Mouse (Mus musculus) intestine, embryonic 15.5 days (tissue): ENCODE data around the gene Cfap57. TPM values are rescaled to one million over a fixed set of nuclear protein-coding genes. Genes with fewer than 3 reads are reported as not detected.
A peak's percentile ranks its signal among the peaks of the same experiment; 100 is the strongest.
"Not testable (repeated sequence)": the region's sequence is repeated elsewhere in the genome, so short reads cannot be mapped to it uniquely, and the experiment has no call there.

ENCODE experiments used
- ATAC-seq: fragments of 200-750 bp; cut with Nextera tagmentation; 2 replicates; pipeline ENCODE4 v1.8.0; 2017; ENCODE audit warnings: moderate TSS enrichment, moderate library complexity
- H3K27ac ChIP-seq: fragments of 300-500 bp; sonication (generic); 2 replicates; pipeline ENCODE4 v1.5.1; 2015; ENCODE audit warnings: mild to moderate bottlenecking, inconsistent platforms
- H3K27me3 ChIP-seq: fragments of 300-500 bp; sonication (generic); replicated peaks from 2 replicates; pipeline ENCODE4 v1.6.1; 2015; ENCODE audit warnings: inconsistent platforms
- H3K36me3 ChIP-seq: fragments of 300-500 bp; sonication (generic); 2 replicates; pipeline ENCODE4 v1.6.1; 2015; ENCODE audit warnings: inconsistent platforms
- H3K4me1 ChIP-seq: fragments of 300-500 bp; sonication (generic); replicated peaks from 2 replicates; pipeline ENCODE4 v1.6.1; 2015; ENCODE audit warnings: inconsistent platforms
- H3K4me2 ChIP-seq: fragments of 300-500 bp; sonication (generic); replicated peaks from 2 replicates; pipeline ENCODE4 v1.6.1; 2015; ENCODE audit warnings: mild to moderate bottlenecking, inconsistent platforms
- H3K4me3 ChIP-seq: fragments of 300-500 bp; sonication (generic); replicated peaks from 2 replicates; pipeline ENCODE4 v1.5.1; 2015; ENCODE audit warnings: inconsistent platforms
- H3K9ac ChIP-seq: fragments of 300-500 bp; sonication (generic); 2 replicates; pipeline ENCODE4 v1.6.1; 2015; ENCODE audit warnings: inconsistent platforms
- H3K9me3 ChIP-seq: fragments of 300-500 bp; sonication (generic); 2 replicates; pipeline ENCODE4 v1.6.1; 2016; ENCODE audit warnings: inconsistent platforms
- WGBS: fragments of 180-500 bp; shearing (Covaris S2); methylation state at CpG from one replicate; pipeline ENCODE4 v1.1.7; 2015; 5-methylcytosine and 5-hydroxymethylcytosine counted together
- polyA plus RNA-seq: library from polyadenylated mRNA; unstranded; fragments of >200 nt; fragmentation: Nextera tagmentation; extraction: Ambion mirVana; gene quantifications from 2 replicates; pipeline ENCODE4 v1.2.1, GENCODE M21; 2015

Gene Cfap57
- polyA plus RNA-seq, 1 experiment from 2014 or later: 0.55 TPM

DNA sequence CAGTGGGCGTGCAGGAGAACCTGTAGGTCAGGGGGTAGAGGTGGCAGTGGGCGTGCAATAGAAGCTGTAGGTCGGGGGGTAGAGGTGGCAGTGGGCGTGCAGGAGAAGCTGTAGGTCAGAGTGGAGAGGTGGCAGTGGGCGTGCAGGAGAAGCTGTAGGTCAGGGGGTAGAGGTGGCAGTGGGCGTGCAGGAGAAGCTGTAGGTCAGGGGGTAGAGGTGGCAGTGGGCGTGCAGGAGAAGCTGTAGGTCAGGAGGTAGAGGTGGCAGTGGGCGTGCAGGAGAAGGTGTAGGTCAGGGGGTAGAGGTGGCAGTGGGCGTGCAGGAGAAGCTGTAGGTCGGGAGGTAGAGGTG lies 72.5 kb downstream of the Cfap57 start:
- H3K4me3 ChIP-seq, ATAC-seq: not testable (repeated sequence)
- 86% methylated on average over 10 of the region's 10 CpGs for WGBS

DNA sequence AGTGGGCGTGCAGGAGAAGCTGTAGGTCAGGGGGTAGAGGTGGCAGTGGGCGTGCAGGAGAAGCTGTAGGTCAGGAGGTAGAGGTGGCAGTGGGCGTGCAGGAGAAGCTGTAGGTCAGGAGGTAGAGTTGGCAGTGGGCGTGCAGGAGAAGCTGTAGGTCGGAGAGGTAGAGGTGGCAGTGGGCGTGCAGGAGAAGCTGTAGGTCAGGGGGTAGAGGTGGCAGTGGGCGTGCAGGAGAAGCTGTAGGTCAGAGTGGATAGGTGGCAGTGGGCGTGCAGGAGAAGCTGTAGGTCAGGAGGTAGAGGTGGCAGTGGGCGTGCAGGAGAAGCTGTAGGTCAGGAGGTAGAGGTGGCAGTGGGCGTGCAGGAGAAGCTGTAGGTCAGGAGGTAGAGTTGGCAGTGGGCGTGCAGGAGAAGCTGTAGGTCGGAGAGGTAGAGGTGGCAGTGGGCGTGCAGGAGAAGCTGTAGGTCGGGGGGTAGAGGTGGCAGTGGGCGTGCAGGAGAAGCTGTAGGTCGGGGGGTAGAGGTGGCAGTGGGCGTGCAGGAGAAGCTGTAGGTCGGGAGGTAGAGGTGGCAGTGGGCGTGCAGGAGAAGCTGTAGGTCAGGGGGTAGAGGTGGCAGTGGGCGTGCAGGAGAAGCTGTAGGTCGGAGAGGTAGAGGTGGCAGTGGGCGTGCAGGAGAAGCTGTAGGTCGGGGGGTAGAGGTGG lies 73.0 kb downstream of the Cfap57 start:
- H3K4me2 ChIP-seq, H3K4me1 ChIP-seq, H3K9ac ChIP-seq, H3K4me3 ChIP-seq, H3K27ac ChIP-seq, H3K36me3 ChIP-seq, H3K27me3 ChIP-seq, ATAC-seq, H3K9me3 ChIP-seq: not testable (repeated sequence)
- WGBS: 85% methylated on average over 23 of the region's 23 CpGs

More for the DNA sequence above, 72.5 kb downstream of the Cfap57 start:
- not testable (repeated sequence) for H3K27me3 ChIP-seq, H3K36me3 ChIP-seq, H3K4me1 ChIP-seq, H3K9me3 ChIP-seq, H3K27ac ChIP-seq, H3K9ac ChIP-seq, H3K4me2 ChIP-seq

DNA sequence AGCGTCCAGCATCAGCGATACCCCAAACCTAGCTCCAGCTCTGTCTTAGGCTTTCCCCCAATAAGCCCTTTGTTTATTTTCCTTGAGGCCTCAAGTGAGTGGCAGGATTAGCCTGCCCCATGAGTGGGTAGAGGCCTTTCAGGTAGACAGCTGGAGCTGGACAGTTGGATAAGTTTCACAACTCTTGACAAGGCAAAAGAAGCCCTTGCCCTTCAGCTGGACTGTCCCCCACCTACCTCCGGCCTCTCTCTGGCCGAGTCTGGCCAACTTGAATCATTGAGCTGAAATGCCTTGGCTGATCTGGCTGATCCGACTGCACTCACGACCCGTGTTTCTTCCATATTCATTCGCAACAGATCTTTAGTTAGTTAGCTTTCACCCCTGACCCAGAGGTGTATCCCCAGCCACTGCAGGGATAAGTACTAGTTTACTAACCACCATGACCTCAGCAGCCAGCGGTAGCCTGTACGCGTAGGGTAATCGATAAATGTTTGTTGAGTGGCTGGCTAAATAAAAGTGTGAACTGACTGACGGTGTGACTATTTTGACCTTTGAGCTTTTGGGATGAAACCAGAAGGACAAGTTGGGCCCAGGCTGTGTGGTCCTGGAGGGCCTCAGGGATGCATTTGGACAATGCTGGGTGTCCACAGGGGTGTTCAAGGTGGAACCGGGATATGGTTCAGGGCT lies 76.0 kb downstream of the Cfap57 start:
- 59% methylated on average over 14 of the region's 14 CpGs for WGBS
- Histone ChIP-seq H3K27me3 (0 out of 2 replicates have a peak, but pooled peaks cover 5% of the 10 kb centered on the region), H3K9me3 (no peaks in the 10 kb centered on the region), H3K4me2 (peak overlapping the region; percentile 61), H3K9ac (peak overlapping the region; percentile 29; the same call in 1 of the 2 replicates), H3K36me3 (no peaks in the 10 kb centered on the region), H3K27ac (peak overlapping the region; percentile 86), H3K4me1 (no peaks in the 10 kb centered on the region), H3K4me3 (peak overlapping the region; percentile 37)
- peak; percentile 26 for ATAC-seq

DNA sequence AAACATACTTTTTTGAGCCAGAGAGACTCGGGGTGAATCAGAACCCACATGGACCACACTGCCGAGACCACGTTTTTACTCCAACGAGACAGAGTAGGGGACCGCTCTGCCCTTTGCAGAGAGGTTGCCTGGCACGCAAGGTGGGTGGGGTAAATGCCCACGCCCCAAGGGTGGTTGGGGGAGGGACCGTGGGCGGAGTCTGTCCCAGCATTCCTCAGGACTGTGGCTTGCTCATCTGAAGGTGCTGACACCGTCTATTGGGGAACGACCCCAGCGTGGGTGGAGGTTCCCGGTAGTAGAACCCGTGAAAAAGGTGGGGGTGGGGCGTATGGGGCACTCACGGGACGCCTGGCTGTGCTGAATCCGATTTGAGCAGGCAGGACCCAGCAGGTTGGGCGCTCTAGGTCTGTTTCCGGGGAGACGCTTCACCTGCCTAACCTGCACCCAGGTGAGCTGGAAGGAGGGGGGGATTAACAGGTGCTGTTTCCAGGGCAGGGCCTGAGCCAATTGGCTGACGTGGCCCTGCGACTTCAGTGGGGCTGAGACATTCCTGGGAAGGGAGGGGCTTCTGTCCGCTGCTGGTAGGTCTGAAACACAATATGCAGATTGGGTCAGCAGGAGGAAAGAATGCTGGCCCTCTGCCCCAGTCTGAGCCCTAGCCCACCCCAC lies 76.9 kb downstream of the Cfap57 start, which contains the start of gene Tmem125:
Gene Tmem125, minus strand, starts transcription at position 453 of the 669 bp plus-strand sequence.
- 2% methylated on average over 24 of the region's 24 CpGs for WGBS
- Histone ChIP-seq H3K27ac (peak within 1 kb of the TSS; percentile 86), H3K4me2 (peak within 1 kb of the TSS; percentile 61), H3K36me3 (no peaks in the 10 kb centered on the region), H3K4me3 (peak within 1 kb of the TSS; percentile 37), H3K27me3 (0 out of 2 replicates have a peak, but pooled peaks cover 5% of the 10 kb centered on the region), H3K9ac (peak within 1 kb of the TSS; percentile 29), H3K9me3 (no peaks in the 10 kb centered on the region), H3K4me1 (no peaks in the 10 kb centered on the region)
- ATAC-seq: peak; percentile 94

DNA sequence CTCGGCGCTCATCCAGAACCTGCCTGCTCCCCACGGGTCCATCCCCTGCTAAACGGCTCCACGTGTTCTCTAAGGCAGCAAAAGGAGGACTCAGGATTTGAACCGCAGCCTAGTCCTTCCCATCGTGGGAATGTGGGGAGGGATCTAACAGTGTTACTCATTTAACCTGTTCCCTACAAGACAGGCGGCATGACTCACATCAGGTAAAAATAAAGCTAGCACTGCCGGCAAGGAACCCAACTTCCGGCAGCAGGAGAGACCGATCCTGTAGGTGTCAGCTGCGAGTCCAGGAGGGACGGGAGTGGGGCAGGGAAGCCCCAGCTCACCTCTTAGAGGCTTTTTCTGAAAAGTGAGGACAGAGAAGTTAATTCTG lies 77.4 kb downstream of the Cfap57 start:
- 0 out of 2 replicates have a peak, but pooled peaks cover 2% of the 10 kb centered on the region for H3K4me1 ChIP-seq
- H3K27ac ChIP-seq: peak overlapping the region; percentile 86
- peak overlapping the region; percentile 29; the same call in 1 of the 2 replicates for H3K9ac ChIP-seq
- H3K9me3 ChIP-seq: no peaks in the 10 kb centered on the region
- H3K27me3 ChIP-seq: 0 out of 2 replicates have a peak, but pooled peaks cover 5% of the 10 kb centered on the region
- ATAC-seq: peak; percentile 66
- peak overlapping the region; percentile 37 for H3K4me3 ChIP-seq
- WGBS: 12% methylated on average over 13 of the region's 13 CpGs
- peak overlapping the region; percentile 61 for H3K4me2 ChIP-seq
- no peaks in the 10 kb centered on the region for H3K36me3 ChIP-seq

DNA sequence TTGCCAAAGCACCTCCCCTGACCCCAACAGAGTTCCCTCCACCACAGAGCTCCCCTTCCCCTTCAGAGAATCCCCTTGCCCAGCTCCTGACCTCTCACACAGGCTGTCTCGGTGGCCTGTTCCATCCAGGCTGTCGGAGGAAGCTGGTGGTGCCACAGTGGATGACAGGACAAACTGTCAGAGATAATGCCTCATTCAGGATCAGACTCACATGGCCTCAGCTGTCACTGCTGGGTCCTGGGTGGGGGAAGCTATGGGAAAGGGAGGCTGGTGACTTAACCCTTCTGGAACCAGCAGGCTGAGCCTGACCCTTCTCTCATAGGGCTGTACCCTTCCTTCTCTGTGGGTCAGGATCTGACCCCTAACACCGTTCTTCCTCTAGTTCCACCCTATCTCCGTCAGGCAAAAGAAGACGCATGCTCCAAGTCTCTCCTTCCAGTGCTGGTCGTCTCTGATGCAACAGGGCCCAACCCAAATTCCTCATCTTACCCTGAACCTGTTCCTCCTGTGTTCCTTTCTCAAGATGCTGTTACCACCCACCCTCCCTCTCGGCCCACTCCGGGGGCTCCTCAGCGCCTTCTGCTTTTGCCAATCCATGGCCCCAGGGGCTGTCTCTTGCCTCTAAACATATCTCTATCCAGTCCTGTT lies 77.9 kb downstream of the Cfap57 start:
- peak overlapping the region; percentile 37 for H3K4me3 ChIP-seq
- peak overlapping the region; percentile 61 for H3K4me2 ChIP-seq
- no peaks in the 10 kb centered on the region for H3K9me3 ChIP-seq
- 0 out of 2 replicates have a peak, but pooled peaks cover 5% of the 10 kb centered on the region for H3K4me1 ChIP-seq
- no peak overlapping the region for H3K9ac ChIP-seq
- H3K27ac ChIP-seq: peak overlapping the region; percentile 86
- 44% methylated on average over 9 of the region's 9 CpGs for WGBS
- H3K36me3 ChIP-seq: no peaks in the 10 kb centered on the region
- H3K27me3 ChIP-seq: 0 out of 2 replicates have a peak, but pooled peaks cover 2% of the 10 kb centered on the region
- no peak; the same call in 1 of the 2 replicates for ATAC-seq

DNA sequence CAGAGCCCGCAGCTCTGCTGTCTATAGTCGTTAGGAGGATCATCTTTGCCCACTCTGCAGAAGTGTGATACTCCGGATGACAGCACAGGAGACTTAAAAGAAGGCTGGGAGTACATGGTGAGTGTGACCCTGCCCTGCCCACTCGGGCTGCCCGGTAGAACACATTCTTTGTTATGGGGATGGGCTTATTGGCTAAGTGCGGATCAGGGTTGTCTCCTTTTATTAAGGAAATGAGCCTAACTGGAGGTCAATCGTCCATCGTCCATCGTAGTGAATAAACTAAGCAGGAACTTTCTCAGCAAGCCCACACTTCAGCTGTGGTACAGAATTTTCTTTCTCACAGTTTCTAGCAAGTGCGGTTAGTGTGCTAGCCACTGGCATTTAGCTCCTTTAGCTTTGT lies 80.7 kb downstream of the Cfap57 start:
- Histone ChIP-seq H3K36me3 (no peaks in the 10 kb centered on the region), H3K4me1 (0 out of 2 replicates have a peak, but pooled peaks cover 10% of the 10 kb centered on the region), H3K27me3 (no peaks in the 10 kb centered on the region), H3K4me3 (no peak overlapping the region), H3K9ac (no peak overlapping the region), H3K4me2 (no peak overlapping the region), H3K9me3 (no peaks in the 10 kb centered on the region), H3K27ac (no peak overlapping the region)
- no peak for ATAC-seq
- WGBS: 40% methylated on average over 10 of the region's 10 CpGs

DNA sequence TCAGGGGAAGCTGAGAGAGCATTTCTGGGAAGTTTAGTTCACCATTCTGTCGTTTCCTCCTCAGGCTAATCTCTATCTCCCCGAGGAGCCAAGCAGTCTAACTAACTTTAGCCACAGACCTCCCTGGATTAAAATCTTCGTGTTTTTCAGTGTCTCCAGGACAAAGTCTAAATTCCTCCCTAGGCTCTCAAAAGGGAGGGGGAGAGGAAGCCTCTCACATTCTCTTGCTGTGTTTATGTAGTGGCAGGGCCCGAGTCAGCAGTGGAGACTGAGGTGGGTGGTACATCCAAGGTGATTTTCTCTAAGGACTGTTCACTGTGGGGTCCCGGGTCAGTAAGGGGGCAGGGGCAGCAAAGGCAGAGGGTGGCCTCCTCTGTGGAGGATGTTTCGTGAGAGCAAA lies 82.8 kb downstream of the Cfap57 start:
- Histone ChIP-seq H3K9ac (no peak overlapping the region), H3K27me3 (no peaks in the 10 kb centered on the region), H3K9me3 (no peaks in the 10 kb centered on the region), H3K4me3 (no peak overlapping the region), H3K36me3 (no peaks in the 10 kb centered on the region), H3K27ac (0 out of 2 replicates have a peak overlapping the region, but pooled peaks have one; percentile 9), H3K4me1 (0 out of 2 replicates have a peak, but pooled peaks cover 10% of the 10 kb centered on the region), H3K4me2 (no peak overlapping the region)
- ATAC-seq: no peak
- 24% methylated on average over 6 of the region's 6 CpGs for WGBS

DNA sequence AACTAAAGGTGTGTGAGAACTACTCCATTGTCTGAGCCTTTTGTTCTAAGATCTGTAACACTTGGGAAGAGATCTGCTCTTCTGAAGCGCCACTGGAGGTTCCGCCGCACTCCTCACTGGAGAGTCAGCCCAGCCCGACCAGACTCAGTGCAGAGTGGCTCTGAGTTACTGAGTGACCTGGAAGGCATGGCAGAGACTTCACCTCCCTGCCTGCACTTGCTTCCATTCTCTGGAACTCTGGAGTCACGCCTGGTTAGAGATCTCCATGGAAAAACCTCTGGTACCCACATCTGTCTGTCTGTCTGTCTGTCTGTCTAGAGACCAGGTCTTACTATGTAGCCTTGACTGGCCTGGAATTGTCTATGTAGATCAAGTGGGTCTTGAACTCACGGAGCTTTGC lies 85.0 kb downstream of the Cfap57 start:
- Histone ChIP-seq H3K27ac (no peak overlapping the region), H3K9me3 (no peaks in the 10 kb centered on the region)
- ATAC-seq: no peak

DNA sequence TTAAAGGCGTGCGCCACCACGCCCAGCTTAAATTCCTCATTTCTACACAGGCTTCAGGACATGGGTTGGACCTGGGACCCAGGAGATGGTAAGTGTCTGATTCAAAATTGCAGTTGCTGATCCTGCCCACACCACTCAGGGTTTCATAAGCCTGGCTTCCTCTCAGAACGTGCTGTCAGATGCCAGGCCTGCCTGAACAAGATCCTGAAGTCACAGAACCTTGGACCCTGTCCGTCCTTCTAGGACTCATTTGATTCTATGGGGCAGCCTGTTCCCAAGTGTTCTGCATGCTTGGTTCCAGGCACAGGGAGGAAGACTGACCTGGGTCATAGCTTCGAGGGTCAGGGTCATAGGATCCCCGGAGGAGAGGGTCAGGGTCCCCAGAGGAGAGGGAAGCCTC lies 87.0 kb downstream of the Cfap57 start:
- no peak for ATAC-seq
- H3K27ac ChIP-seq: no peak overlapping the region
- H3K9ac ChIP-seq: no peak overlapping the region
- H3K27me3 ChIP-seq: no peaks in the 10 kb centered on the region
- no peaks in the 10 kb centered on the region for H3K9me3 ChIP-seq
- H3K36me3 ChIP-seq: no peaks in the 10 kb centered on the region
- 85% methylated on average over 7 of the region's 7 CpGs for WGBS
- H3K4me1 ChIP-seq: 0 out of 2 replicates have a peak, but pooled peaks cover 10% of the 10 kb centered on the region
- no peak overlapping the region for H3K4me2 ChIP-seq
- no peak overlapping the region for H3K4me3 ChIP-seq

More for the DNA sequence above, 85.0 kb downstream of the Cfap57 start:
- no peaks in the 10 kb centered on the region for H3K36me3 ChIP-seq
- H3K4me3 ChIP-seq: no peak overlapping the region
- 90% methylated on average over 6 of the region's 6 CpGs for WGBS
- H3K27me3 ChIP-seq: no peaks in the 10 kb centered on the region
- H3K4me1 ChIP-seq: 0 out of 2 replicates have a peak, but pooled peaks cover 10% of the 10 kb centered on the region
- no peak overlapping the region for H3K9ac ChIP-seq
- H3K4me2 ChIP-seq: no peak overlapping the region

DNA sequence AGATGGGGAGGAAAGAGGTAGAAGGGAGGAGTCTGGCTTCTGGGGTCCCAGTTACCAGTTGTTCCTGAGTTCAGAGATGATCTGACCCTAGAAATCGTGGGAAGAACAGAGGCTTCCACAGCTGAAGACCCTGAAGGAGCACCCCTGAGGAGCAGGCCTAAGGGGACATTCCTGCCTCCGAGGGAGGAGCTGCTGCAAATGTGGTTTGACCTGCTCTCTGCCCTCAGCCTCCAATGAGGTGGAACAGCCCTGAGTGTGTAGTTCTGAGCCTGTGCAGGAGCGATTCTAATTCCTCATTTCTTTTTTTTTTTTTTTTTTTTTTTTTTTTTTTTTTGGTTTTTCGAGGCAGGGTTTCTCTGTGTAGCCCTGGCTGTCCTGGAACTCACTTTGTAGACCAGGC lies 87.4 kb downstream of the Cfap57 start:
- Histone ChIP-seq H3K9ac (no peak overlapping the region), H3K27me3 (no peaks in the 10 kb centered on the region), H3K9me3 (no peaks in the 10 kb centered on the region), H3K4me3 (no peak overlapping the region), H3K36me3 (no peaks in the 10 kb centered on the region), H3K4me2 (no peak overlapping the region), H3K4me1 (0 out of 2 replicates have a peak, but pooled peaks cover 8% of the 10 kb centered on the region), H3K27ac (no peak overlapping the region)
- 66% methylated on average over 3 of the region's 4 CpGs for WGBS
- ATAC-seq: no peak

DNA sequence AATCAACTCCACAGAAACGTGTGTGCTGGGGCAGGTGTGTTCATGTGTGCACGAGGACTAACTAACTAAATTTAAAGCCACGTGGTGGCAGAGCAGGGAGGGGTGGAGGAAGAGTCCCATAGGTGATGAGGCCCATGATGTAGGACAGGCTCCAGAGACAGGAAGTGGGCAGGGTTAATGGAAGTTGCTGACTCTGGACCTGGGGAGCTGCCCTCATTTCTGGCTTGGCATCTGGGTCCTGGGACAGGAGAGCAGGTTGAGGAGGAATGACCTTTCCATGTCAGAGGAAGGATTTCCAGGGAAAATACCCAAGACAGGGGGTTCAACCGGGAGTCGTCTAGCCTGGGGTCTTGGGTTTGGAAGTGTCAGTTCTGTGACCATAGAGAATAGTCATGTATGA lies 87.9 kb downstream of the Cfap57 start:
- Histone ChIP-seq H3K9ac (no peak overlapping the region), H3K27me3 (no peaks in the 10 kb centered on the region), H3K4me1 (0 out of 2 replicates have a peak, but pooled peaks cover 4% of the 10 kb centered on the region), H3K9me3 (no peaks in the 10 kb centered on the region), H3K4me2 (no peak overlapping the region), H3K27ac (no peak overlapping the region), H3K36me3 (no peaks in the 10 kb centered on the region), H3K4me3 (no peak overlapping the region)
- WGBS: 70% methylated on average over 5 of the region's 5 CpGs
- no peak for ATAC-seq
